Mouse (Mus musculus) adrenal gland, adult (tissue): ENCODE measurements around the gene Cd79b.
A peak's percentile ranks its signal among the peaks of the same experiment; 100 is the strongest.
"Not testable (repeated sequence)": the region's sequence is repeated elsewhere in the genome, so short reads cannot be mapped to it uniquely, and the experiment has no call there.

Experiments
- DNase-seq, 2 experiments: peaks; one replicate each; pipeline ENCODE4 v3.0.0; 2022 to 2023; ENCODE audit warnings: low spot score in 1 of 2; ENCODE audit not compliant: inconsistent age in 2 of 2

The Cd79b gene

GRCm38 (mm10) chr11:106314333-106314812 is at the start of gene Cd79b:
Cd79b (minus strand) TSS chr11:106314762.
- DNase-seq: no peak

DNA sequence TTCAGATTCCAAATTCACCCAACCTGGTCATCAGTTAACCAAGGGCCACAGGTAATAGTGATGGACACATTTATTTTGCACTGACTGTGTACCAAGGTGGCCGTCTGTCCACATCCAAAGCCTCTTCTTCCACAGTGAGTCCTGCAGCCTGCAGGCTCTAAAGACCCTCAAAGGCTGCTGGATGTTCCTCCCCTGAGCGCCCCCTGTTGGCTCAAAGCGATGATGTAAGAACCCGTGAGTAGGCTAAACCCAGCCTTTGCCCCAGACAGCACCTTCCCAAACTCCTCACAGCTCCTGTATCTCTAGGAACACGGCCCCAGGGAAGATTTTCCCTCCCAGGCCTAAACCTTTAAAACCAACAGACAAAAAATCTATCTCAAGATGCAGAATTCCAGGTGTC is 44.8 kb upstream of the Cd79b start:
- DNase-seq: no peak

DNA sequence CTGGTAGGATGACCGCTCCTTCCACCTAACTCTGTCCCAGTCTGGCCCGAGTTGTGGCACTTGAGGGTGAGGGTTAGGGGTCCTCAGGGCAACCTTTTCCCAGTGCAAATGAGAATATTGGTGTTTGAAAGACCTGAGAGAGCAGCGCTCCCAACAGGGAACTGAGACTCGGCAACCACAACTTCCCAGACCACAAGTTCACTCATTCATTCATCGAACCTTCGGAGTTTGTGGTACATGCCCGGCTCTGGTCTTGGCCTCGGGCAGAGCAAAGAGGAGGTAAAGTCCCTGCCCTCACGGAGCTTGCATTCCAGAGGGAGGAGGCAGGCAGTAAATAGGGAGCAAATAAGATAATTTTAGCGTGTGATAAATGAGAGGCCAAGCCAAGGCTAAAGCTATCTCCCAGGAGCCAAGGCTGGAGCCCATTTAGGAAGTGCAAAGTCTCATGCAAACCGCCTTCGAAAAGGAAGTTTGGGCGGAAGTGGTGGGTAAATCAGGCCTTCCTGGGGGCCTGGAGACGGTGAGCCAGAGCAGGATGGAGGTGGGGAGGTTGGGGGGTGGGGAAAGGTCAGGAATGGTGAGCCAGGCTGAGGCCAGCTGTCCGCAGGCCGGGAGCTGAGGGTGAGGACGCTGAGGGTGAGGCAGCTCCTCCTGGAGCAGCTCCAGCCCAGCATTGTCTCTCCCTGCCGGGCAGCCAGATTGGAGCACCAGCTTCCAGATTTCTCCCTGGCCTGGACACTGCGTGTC is 41.0 kb upstream of the Cd79b start:
- peak; percentile 42 to 78 for DNase-seq

- no peak for DNase-seq
Measured at GRCm38 (mm10) chr11:106354181-106354580, 39.6 kb upstream of the Cd79b start.

DNA sequence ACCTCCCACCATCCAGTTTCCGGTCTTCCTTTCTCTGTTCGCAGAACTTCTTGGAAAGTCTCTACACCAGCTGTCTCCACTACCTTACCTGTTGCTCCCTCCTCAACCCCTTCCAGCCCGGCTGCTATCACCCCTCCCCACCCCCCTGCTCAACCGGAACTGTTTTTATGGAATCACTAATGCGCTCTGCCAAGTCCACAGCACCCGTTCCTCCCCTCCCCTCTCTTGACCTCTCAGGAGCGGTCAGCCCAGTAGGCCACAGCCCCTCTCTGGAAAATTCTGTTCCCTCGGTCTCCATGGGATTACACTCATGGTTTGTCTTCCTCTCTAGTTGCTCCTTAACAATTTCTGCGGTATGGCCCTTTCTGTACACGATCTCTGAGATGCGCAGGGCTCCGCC is 38.6 kb upstream of the Cd79b start, which contains the start of gene Scn4a:
Gene Scn4a, minus strand, starts transcription at position 101 of the 400 bp plus-strand sequence.
- DNase-seq: no peak

GRCm38 (mm10) chr11:106351941-106352340 is 37.4 kb upstream of the Cd79b start:
- DNase-seq: no peak

GRCm38 (mm10) chr11:106351253-106351652 is 36.7 kb upstream of the Cd79b start:
- DNase-seq: no peak

- DNase-seq: no peak
Measured at GRCm38 (mm10) chr11:106350853-106351252, 36.3 kb upstream of the Cd79b start.

- DNase-seq: no peak
Measured at GRCm38 (mm10) chr11:106349772-106350171, 35.2 kb upstream of the Cd79b start.

DNA sequence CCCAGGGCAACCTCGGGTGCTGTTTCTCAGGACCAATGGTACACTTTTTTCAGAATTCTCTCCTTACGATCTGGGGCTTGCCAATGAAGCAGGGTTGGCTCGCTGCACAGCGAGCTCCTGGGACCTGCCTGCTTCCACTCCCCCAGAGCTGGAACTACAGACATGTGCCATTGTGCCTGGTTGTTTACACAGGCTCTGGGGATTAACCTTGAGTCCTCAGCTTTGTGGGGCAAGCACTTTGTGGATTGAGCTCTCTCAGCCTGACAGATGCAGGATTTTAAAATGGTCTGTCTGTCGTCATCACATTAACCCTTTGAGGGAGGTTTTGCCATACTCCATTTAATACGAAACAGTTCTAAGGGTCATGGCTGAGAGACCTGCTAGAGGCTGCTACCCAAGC is 30.3 kb upstream of the Cd79b start:
- DNase-seq: no peak

DNA sequence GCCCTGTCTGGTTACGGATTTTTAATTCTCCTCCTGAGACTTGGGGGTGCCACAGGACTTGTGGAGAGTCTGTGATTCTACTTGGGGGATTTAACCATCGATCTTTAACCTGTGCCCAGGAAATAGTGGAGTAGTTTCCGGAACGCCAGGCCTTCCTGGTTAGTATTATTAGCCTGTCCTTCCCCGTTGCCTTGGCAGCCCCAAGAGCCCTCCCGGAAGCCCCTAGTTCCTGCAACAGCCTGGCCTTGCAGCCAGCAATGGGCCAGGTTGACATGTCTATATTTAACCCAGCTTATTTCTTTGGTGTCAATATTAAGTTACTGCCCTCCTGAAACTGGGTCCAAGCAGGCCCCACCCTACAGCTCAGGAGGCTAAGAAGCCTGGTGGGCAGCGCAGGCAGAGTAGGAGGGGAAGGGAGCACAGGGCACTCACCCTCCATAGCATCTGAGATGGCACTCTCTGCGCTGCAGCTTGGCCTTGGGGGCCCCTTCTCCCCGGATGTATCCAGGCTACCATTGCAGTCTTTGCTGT is 26.5 kb upstream of the Cd79b start:
- DNase-seq: peak; percentile 28 to 54

GRCm38 (mm10) chr11:106339323-106339722 is 24.8 kb upstream of the Cd79b start:
- not testable (repeated sequence) for DNase-seq

DNA sequence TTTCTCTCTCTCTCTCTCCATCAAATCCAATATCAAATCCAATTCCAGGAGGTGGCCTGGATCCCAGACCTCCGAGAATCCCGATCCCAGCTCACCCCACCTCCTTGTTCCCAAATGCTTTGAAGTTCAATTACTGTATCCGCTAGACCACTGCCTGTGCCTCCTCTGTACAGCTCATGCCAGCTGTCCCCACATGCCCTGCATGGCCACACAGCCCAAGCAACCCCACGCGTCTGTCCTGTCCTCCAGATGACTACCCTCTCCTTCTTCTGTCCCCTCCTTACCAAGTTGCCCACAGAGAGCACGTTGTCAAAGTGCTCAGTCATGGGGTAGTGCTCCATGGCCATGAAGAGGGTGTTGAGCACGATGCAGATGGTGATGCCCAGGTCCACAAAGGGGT is 24.3 kb upstream of the Cd79b start:
- DNase-seq: no peak

DNA sequence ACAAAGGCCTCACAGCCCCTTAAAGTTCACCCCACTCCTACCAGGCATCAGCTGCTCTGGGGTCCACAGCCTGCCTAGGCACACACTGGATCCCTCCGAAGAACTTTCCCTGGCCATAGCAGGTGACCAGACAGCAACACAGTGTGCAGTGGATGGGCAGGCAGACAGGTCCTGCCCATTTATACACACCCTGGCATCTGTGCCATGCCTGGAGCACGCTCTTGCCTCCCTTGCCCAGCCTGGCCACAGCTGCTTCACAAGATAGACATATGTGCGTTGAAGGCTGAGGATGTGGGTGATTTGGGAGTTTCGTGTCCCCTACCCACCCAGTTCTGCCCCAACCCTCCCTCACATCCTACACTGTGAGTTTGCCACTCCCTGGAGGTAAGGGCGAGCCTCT is 23.5 kb upstream of the Cd79b start:
- no peak for DNase-seq

- DNase-seq: no peak
Measured at GRCm38 (mm10) chr11:106334066-106334465, 19.5 kb upstream of the Cd79b start.

DNA sequence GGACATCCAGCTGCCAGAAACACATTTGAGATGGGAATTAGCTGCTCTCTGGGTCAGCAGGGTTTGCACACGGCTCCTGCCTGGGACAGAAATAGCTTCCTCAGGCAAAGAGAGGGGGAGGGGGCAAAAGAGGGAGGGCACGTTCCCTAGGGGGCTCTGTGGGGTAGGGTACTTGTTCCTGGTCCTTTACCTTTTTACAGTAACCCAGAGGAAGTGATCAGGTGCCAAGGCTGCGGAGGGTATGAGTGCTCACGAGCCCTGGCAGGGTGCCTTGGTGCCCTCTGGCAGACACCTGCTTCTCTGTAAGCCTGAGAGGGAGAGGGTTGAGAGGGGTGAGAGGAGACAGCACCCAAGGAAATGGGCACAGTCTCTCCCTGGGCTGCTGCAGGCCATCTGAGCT is 17.9 kb upstream of the Cd79b start:
- no peak for DNase-seq

DNA sequence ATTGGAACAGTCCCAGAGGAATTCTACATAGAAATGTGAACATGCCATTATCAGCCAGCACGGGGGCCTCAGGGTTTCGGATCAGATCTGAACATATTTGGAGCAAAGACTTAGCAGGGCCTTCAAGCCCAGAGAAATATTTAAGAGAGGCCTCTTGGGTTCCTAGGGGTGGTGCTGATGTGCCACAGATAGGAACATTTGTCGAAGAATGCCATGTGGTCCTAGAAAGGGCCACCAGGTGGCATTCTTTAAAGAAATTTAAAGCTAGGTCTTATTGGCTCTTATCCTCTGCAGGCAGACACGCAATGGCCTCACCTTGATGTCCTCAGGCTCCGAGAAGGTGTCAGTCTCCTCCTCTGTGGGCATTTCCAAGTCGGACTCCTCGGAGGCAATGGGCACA is 15.1 kb upstream of the Cd79b start:
- DNase-seq: peak; percentile 24 to 76

DNA sequence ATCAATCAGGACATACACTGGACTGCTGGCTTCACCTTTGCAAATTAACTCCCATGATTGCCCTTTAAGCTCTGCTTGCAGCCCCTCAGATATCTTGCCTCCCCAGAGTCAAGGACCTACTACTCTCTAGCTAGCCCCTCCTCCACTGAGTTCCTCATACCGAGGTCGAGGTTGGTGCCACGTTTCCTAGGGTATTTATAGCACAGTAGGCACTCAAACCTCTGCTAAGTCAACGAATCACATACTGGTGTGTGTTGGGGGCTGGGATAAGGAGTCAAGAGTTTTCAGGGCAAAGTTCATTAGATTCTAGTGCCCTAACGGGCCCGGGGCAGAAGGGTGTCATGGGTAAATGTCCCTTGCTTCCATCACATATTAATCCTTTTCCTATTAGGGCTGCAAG is 14.6 kb upstream of the Cd79b start:
- DNase-seq: no peak

GRCm38 (mm10) chr11:106328521-106328920 is 14.0 kb upstream of the Cd79b start:
- no peak for DNase-seq

DNA sequence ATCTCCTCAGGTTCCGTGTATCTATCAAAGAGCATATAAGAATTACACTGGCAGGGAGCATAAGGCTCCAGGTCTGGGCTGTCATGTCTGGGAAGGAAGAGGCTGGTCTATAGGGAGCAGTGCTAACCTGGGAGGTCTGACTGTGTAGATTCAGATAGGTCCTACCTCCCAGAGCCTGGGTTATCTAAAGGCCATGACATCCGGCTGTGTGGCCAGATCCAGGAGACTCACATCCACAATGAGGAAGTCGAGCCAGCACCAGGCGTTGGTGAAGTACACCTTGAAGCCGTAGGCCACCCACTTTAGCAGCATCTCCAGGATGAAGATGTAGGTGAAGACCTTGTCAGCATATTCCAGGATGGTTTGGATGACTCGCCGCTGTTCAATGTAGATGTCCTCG is 11.9 kb upstream of the Cd79b start:
- no peak for DNase-seq

DNA sequence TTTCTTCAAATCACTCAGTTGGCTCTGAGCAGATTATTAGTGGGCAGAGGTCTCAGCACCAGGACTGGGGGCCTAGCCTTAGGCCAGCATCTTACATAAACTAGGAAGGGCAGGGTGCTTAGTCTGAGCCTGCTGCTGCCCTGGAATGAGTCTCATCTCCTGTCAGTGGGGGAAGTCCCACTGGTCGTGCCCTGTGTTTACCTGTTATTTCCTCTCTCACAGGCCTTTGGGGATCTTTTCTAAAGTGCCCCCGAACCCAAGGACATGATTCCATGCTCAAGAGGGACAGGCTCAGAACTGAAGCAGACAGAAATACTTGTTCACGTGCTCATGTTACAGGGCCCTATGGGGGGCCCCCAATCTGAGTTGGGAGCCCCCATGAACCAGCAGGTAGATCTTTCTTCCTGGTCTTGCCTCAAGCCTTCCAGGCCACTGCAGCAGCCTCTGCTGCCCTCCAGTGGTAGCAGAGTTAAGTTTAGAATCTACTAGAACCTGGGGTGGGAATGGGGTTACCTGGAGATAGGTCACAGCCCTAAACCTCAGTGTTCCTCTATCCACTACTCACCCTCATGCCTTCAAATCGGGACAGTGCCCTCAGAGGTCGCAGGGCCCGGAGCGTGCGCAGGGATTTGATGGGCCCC is 11.1 kb upstream of the Cd79b start:
- peak; percentile 42 to 82 for DNase-seq

GRCm38 (mm10) chr11:106324858-106325257 is 10.3 kb upstream of the Cd79b start:
- no peak for DNase-seq
